Mouse (Mus musculus): ENCODE measurements around the gene Notch1.

DNA sequence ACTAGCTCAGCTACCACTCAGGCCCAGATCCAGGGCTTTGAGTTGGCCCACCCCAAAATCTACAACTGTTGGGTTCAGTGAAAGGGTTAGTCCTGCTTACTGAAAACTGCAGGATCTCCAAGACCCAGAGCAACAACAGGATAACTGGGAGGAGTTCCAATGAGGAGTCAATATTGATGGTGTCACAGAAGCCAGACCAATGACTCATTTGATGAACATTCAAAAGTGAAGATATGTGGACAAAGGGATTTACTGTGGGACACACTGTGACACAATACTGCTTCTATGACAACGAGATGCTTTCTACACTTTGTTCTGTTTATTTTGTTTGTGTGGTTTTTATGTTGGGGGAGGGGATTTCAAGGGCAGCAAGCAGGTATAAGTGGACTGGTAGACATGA, 98.3 kb downstream of the Notch1 start:
- no peak for TF ChIP-seq CTCF (IDR thresholded peaks at IDR 0.05; ENCODE audit: low read depth)
- peak; percentile 43; the same call in 1 of the 2 replicates for TF ChIP-seq EP300 (IDR thresholded peaks at IDR 0.05; ENCODE audit: low read depth)

All from liver, postnatal 0 days (tissue).